Mouse (Mus musculus) hindbrain, embryonic 13.5 days (tissue): ENCODE data around the gene Fam20b. TPM values are rescaled to one million over a fixed set of nuclear protein-coding genes. Genes with fewer than 3 reads are reported as not detected.

Source experiments
- ATAC-seq: fragments of 200-750 bp; cut with Nextera tagmentation; 2 replicates; pipeline ENCODE4 v1.8.0; 2017; ENCODE audit warnings: moderate TSS enrichment; ENCODE audit not compliant: low FRiP score
- H3K27ac ChIP-seq: fragments of 300-500 bp; sonication (generic); 2 replicates; pipeline ENCODE4 v1.5.1; 2015; ENCODE audit warnings: inconsistent platforms, mild to moderate bottlenecking, moderate library complexity
- H3K27me3 ChIP-seq: fragments of 300-500 bp; sonication (generic); 2 replicates; pipeline ENCODE4 v1.6.1; 2015; ENCODE audit warnings: mild to moderate bottlenecking, inconsistent platforms
- H3K36me3 ChIP-seq: fragments of 300-500 bp; sonication (generic); 2 replicates; pipeline ENCODE4 v1.6.1; 2015; ENCODE audit warnings: mild to moderate bottlenecking, inconsistent platforms
- H3K4me1 ChIP-seq: fragments of 300-500 bp; sonication (generic); replicated peaks from 2 replicates; pipeline ENCODE4 v1.6.1; 2015; ENCODE audit warnings: inconsistent platforms
- H3K4me2 ChIP-seq: fragments of 300-500 bp; sonication (generic); 2 replicates; pipeline ENCODE4 v1.6.1; 2015; ENCODE audit warnings: inconsistent platforms, mild to moderate bottlenecking, moderate library complexity
- H3K4me3 ChIP-seq: fragments of 300-500 bp; sonication (generic); 2 replicates; pipeline ENCODE4 v1.5.1; 2015; ENCODE audit warnings: mild to moderate bottlenecking, inconsistent platforms
- H3K9ac ChIP-seq: fragments of 300-500 bp; sonication (generic); 2 replicates; pipeline ENCODE4 v1.6.1; 2015; ENCODE audit warnings: mild to moderate bottlenecking, inconsistent platforms
- H3K9me3 ChIP-seq: fragments of 300-500 bp; sonication (generic); 2 replicates; pipeline ENCODE4 v1.6.1; 2016; ENCODE audit warnings: inconsistent platforms
- WGBS: fragments of 180-500 bp; shearing (Covaris S2); methylation state at CpG from one replicate; pipeline ENCODE4 v1.1.7; 2015; 5-methylcytosine and 5-hydroxymethylcytosine counted together
- polyA plus RNA-seq: library from polyadenylated mRNA; unstranded; fragments of >200 nt; fragmentation: Nextera tagmentation; extraction: Ambion mirVana; gene quantifications from 2 replicates; pipeline ENCODE4 v1.2.1, GENCODE M21; 2015

The Fam20b gene
- polyA plus RNA-seq, 1 experiment from 2014 or later: 27.9 TPM

DNA sequence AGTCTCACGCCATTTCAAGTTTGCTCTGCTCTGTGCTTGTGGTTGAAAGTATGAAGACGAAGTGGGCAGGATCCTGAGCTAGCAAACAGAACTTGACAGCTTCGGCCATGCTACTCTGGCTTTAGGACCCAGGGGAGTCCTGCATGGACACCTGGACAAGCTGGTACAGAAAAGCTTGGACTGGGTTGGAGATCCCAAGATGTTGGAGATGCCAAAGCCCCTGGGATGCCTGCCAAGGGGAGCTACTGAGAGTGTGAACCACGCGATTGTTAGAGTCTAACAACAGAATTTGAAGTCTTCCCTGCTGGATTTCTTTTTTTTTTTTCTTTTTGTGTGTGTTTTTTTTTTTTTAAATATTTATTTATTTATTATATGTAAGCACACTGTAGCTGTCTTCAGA, 42.3 kb downstream of the Fam20b start:
- H3K4me2 ChIP-seq: no peak overlapping the region
- 84% methylated on average over 5 of the region's 5 CpGs for WGBS
- H3K27ac ChIP-seq: no peak overlapping the region
- H3K27me3 ChIP-seq: peaks cover 15% of the 10 kb centered on the region; the same call in 1 of the 2 replicates
- H3K36me3 ChIP-seq: peaks cover 20% of the 10 kb centered on the region
- ATAC-seq: no peak
- H3K9ac ChIP-seq: no peak overlapping the region
- H3K4me3 ChIP-seq: no peak overlapping the region
- peaks cover 21% of the 10 kb centered on the region for H3K4me1 ChIP-seq
- no peaks in the 10 kb centered on the region for H3K9me3 ChIP-seq

- 42% methylated on average over 12 of the region's 12 CpGs for WGBS
- Histone ChIP-seq H3K4me2 (no peak overlapping the region), H3K4me1 (peaks cover 21% of the 10 kb centered on the region), H3K36me3 (peaks cover 17% of the 10 kb centered on the region), H3K27me3 (peaks cover 15% of the 10 kb centered on the region; the same call in 1 of the 2 replicates), H3K9me3 (no peaks in the 10 kb centered on the region), H3K9ac (no peak overlapping the region), H3K4me3 (no peak overlapping the region), H3K27ac (no peak overlapping the region)
- no peak for ATAC-seq
Measured at GRCm38 (mm10) chr1:156676171-156676570, 42.7 kb downstream of the Fam20b start.

DNA sequence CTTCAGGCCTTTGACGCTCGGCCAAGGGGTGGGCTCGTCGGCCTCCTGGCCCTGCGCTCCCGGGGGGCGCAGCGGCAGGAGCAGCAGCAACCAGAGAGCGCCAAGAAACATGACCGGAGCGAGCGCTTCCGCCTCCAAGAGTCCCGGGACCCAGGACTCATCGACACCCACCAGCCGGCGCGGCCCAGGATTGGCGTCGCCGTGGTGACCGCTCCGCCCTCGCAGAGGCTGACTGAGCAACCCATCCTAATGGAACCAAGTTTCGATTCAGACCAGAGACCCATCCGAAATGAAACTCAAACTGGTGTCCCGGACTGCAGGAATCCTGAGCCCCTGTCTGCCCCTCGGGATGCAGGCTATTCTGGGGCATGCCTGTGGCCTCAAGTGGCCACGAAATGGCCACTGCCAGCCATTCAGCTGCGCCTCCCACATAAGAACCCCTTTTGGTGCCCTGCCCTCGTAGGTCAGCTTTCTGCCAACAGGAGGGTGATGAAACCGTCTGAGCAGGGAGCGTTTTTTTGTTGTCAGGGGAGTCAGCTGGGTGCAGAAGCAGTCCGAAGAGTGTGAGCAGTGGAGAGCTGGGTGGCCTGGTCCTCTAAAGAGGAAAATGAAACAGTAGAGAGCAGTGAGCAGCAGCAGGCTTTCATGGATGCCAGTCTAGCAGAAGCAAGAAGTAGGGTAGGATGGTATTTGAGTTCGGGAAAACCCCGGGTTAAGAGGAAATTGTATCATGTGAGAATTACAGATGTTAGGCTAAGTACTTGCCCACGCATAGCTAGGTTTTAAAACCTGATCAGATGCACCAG, 44.5 kb downstream of the Fam20b start, which contains the start of gene Tor3a:
Gene Tor3a, minus strand, starts transcription at position 162 of the 806 bp plus-strand sequence.
- WGBS: 7% methylated on average over 37 of the region's 37 CpGs
- Histone ChIP-seq H3K27me3 (peaks cover 15% of the 10 kb centered on the region; the same call in 1 of the 2 replicates), H3K4me1 (peaks cover 21% of the 10 kb centered on the region), H3K4me3 (peak within 1 kb of the TSS; percentile 52), H3K27ac (peak within 1 kb of the TSS; percentile 30; the same call in 1 of the 2 replicates), H3K4me2 (peak within 1 kb of the TSS; percentile 98), H3K9ac (peak within 1 kb of the TSS; percentile 75), H3K36me3 (peaks cover under 1% of the 10 kb centered on the region; the same call in 1 of the 2 replicates), H3K9me3 (no peaks in the 10 kb centered on the region)
- ATAC-seq: peak; percentile 78

DNA sequence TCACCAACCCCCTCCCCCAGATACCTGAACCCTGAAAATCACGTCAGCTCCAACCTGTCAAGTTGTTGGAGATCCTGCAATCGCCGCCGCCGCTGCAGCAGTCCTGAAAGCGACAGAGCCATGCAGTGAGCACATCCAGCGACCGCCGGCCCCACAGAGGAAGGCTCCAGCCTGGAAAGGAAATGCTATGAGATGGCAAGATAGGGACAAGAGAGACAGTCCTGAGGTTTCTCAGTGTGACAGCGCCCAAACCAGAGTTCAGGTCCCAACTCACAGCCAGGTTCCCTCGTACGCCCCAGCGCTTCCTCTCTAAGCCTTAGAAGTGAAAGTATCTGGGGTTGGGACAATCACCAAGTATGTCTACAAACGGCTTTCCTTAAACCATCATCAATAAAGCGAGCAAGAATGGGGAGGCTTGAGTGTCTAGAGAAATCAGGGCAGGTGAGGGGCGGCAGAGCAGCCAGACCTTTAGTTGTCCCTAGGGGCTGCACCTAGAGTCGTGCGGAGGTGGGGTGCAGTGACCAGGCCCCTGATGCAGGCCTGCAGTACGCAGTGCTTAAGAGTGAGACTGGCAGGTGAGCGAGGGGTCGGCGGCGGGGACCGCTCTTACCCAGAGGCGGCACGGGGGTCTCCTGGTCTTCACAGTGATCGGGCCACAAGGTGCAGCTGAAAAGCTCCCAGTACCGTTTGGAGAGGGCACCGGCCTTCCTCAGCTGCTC, 45.3 kb downstream of the Fam20b start:
- H3K4me2 ChIP-seq: peak overlapping the region; percentile 98
- H3K36me3 ChIP-seq: no peaks in the 10 kb centered on the region
- peaks cover 22% of the 10 kb centered on the region for H3K4me1 ChIP-seq
- peak overlapping the region; percentile 30; the same call in 1 of the 2 replicates for H3K27ac ChIP-seq
- H3K9me3 ChIP-seq: no peaks in the 10 kb centered on the region
- peak overlapping the region; percentile 52 for H3K4me3 ChIP-seq
- H3K9ac ChIP-seq: peak overlapping the region; percentile 75
- H3K27me3 ChIP-seq: peaks cover 15% of the 10 kb centered on the region; the same call in 1 of the 2 replicates
- peak; percentile 29 for ATAC-seq
- WGBS: 2% methylated on average over 29 of the region's 29 CpGs

DNA sequence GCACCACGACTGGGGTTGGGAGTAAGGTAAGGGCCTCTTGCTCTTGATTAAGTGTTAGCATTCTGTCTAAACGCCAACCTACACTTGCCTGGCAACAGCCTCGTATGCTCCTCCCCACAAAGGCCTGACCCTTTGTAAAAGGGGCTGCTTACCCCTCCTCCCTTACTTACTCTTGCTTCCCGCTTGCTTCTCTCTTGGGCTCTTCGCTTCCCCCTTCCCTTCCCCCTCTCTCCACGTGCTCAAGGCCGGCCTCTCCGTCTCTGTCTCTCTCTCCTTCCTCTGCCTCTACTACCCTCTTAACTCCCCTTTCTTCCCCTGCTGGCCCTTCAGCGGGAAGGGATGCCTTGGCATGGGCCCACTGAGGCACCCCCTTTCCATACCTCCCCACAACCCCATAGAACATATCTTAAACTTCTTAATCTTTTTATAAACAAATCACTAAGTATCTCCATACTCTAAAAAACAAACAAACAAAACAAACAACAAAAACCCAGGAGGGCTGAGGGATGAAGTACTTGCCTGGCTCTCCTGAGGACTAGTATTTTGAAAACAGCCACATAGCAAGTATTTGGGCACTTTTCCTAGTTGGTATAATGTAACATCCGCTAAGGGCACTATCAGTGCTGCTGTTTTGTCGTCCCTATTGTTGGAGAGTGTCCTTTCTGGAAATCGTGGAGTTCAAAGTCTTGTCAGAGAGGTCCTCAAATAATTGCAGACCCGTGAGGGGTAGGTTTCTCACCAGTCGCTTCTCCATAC, 46.0 kb downstream of the Fam20b start:
- peaks cover 15% of the 10 kb centered on the region; the same call in 1 of the 2 replicates for H3K27me3 ChIP-seq
- H3K36me3 ChIP-seq: no peaks in the 10 kb centered on the region
- peaks cover 25% of the 10 kb centered on the region for H3K4me1 ChIP-seq
- ATAC-seq: 0 out of 2 replicates have a peak, but pooled peaks have one; percentile 3
- H3K27ac ChIP-seq: no peak overlapping the region
- peak overlapping the region; percentile 52 for H3K4me3 ChIP-seq
- peak overlapping the region; percentile 75; the same call in 1 of the 2 replicates for H3K9ac ChIP-seq
- H3K4me2 ChIP-seq: peak overlapping the region; percentile 98
- WGBS: 5% methylated on average over 14 of the region's 14 CpGs
- H3K9me3 ChIP-seq: no peaks in the 10 kb centered on the region

- WGBS: 90% methylated on average over 3 of the region's 3 CpGs
- no peak overlapping the region for H3K27ac ChIP-seq
- H3K27me3 ChIP-seq: peaks cover 15% of the 10 kb centered on the region; the same call in 1 of the 2 replicates
- no peaks in the 10 kb centered on the region for H3K36me3 ChIP-seq
- H3K4me1 ChIP-seq: peaks cover 25% of the 10 kb centered on the region
- H3K9ac ChIP-seq: no peak overlapping the region
- H3K4me3 ChIP-seq: no peak overlapping the region
- no peaks in the 10 kb centered on the region for H3K9me3 ChIP-seq
- no peak overlapping the region for H3K4me2 ChIP-seq
- ATAC-seq: no peak
Measured at GRCm38 (mm10) chr1:156671921-156672320, 47.0 kb downstream of the Fam20b start.

DNA sequence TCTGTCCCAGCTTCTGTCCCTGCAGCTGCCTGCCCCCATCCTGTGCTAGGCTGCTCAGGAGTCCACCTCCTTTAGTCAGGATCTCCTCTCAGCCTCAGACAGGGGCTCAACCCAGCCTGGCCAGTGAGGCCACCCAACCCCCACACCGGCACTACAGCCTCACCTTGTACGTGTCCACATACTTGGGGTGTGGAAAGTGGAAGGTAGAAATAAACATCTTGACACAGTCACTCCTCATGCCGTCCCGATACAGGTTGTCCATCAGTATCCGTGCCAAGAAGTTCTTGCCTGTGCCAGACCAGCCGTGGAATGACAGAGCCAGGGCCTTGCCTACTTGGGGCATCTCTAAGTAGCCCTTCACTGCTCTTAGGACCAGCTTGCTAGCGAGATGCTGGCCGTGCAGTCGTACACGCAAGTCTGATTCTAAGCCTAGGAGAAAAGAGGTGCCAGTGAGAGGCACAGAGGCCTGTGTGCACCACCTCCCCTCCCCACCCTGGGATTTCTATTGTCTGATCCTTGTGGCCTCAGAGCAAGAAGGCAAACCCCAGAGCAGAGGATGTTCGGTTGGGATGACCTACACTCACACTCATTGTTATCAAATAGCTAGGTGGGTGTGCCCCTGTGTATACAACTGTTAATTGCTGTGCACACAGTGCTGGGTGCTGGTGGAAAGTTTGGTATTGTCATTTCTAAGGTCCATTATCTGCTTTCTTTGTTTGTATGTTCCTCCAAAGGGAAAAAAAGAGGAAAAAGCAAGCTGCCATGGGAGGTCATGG, 49.5 kb downstream of the Fam20b start:
- H3K9ac ChIP-seq: no peak overlapping the region
- H3K36me3 ChIP-seq: no peaks in the 10 kb centered on the region
- H3K4me3 ChIP-seq: no peak overlapping the region
- 44% methylated on average over 11 of the region's 11 CpGs for WGBS
- H3K27me3 ChIP-seq: peaks cover 8% of the 10 kb centered on the region; the same call in 1 of the 2 replicates
- H3K4me2 ChIP-seq: no peak overlapping the region
- no peak for ATAC-seq
- no peaks in the 10 kb centered on the region for H3K9me3 ChIP-seq
- no peak overlapping the region for H3K27ac ChIP-seq
- peaks cover 23% of the 10 kb centered on the region for H3K4me1 ChIP-seq

GRCm38 (mm10) chr1:156668602-156669001, 50.3 kb downstream of the Fam20b start:
- 0 out of 2 replicates have a peak, but pooled peaks cover 7% of the 10 kb centered on the region for H3K27me3 ChIP-seq
- H3K9ac ChIP-seq: no peak overlapping the region
- no peaks in the 10 kb centered on the region for H3K36me3 ChIP-seq
- peaks cover 15% of the 10 kb centered on the region for H3K4me1 ChIP-seq
- H3K4me2 ChIP-seq: no peak overlapping the region
- H3K27ac ChIP-seq: no peak overlapping the region
- no peak for ATAC-seq
- no peak overlapping the region for H3K4me3 ChIP-seq
- H3K9me3 ChIP-seq: no peaks in the 10 kb centered on the region
- 39% methylated on average over 5 of the region's 5 CpGs for WGBS

DNA sequence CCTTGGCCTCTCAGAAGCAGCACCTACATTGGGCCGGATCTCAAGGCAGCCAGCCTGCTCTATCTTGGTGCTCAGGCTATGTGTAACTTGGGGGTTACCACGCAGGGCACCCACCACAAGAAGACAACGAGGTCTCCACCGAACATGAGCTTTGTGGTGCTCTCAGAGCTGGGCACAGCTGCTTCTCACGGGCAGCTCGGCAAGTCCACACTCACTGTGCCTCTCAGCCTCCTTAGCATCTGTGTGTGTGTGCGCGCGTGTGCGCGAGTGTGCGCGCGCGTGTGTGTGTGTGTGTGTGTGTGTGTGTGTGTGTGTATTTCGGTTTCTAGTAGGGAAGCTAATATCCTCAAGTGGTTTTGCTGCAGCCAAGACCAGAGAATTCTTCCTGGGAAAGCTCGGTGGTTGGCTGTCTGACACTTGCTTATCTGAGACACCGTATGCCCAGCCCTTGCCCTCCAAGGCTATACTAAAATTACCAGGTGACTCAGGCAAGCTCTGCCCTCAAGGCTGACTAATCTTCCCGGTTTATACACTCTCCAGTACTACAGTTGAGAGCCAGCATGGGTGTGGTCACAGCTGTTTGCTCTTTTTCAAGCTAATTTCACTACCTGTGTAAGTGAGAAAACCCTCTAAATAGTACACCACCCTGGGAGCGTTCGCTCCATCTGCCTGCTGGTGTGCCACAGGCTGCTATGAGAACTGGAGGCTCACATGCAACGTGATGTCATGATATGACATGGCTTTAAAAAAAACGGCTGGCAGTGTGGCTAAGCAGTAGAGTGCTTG, 51.6 kb downstream of the Fam20b start:
- 0 out of 2 replicates have a peak, but pooled peaks cover 4% of the 10 kb centered on the region for H3K4me1 ChIP-seq
- no peak overlapping the region for H3K4me2 ChIP-seq
- H3K9me3 ChIP-seq: no peaks in the 10 kb centered on the region
- no peak overlapping the region for H3K4me3 ChIP-seq
- ATAC-seq: no peak
- H3K36me3 ChIP-seq: no peaks in the 10 kb centered on the region
- no peak overlapping the region for H3K27ac ChIP-seq
- no peaks in the 10 kb centered on the region for H3K27me3 ChIP-seq
- 89% methylated on average over 23 of the region's 23 CpGs for WGBS
- H3K9ac ChIP-seq: no peak overlapping the region

GRCm38 (mm10) chr1:156665777-156666176, 53.1 kb downstream of the Fam20b start:
- no peak overlapping the region for H3K9ac ChIP-seq
- no peak for ATAC-seq

More at GRCm38 (mm10) chr1:156665777-156666176, 53.1 kb downstream of the Fam20b start:
- H3K4me1 ChIP-seq: 0 out of 2 replicates have a peak, but pooled peaks cover 4% of the 10 kb centered on the region
- 92% methylated on average over 8 of the region's 8 CpGs for WGBS
- no peak overlapping the region for H3K4me3 ChIP-seq
- peaks cover 8% of the 10 kb centered on the region; the same call in 1 of the 2 replicates for H3K36me3 ChIP-seq
- H3K27ac ChIP-seq: no peak overlapping the region
- no peaks in the 10 kb centered on the region for H3K27me3 ChIP-seq
- no peaks in the 10 kb centered on the region for H3K9me3 ChIP-seq
- no peak overlapping the region for H3K4me2 ChIP-seq
